Mouse (Mus musculus) bone marrow, adult 2 months (tissue): ENCODE measurements at regions not wholly inside any gene's neighbourhood (a gene's known extent, or its start where the extent isn't known, plus 50 kb on each side); places are given as distances from the start of the nearest gene placed in this dataset.
A peak's percentile ranks its signal among the peaks of the same experiment; 100 is the strongest.

ENCODE experiments used
- H3K27ac ChIP-seq: fragments of 200-500 bp; 2 replicates; pipeline ENCODE4 v1.5.1; 2012; ENCODE audit warnings: low read depth, mild to moderate bottlenecking, control low read depth, inconsistent platforms, low read length; ENCODE audit not compliant: control insufficient read depth, poor library complexity, insufficient read depth
- H3K4me1 ChIP-seq: fragments of 200-500 bp; 2 replicates; pipeline ENCODE4 v1.6.1; 2011; ENCODE audit warnings: low read length; ENCODE audit not compliant: control insufficient read depth, insufficient read depth
- H3K4me3 ChIP-seq: fragments of 200-500 bp; replicated peaks from 2 replicates; pipeline ENCODE3; 2011; ENCODE audit warnings: mild to moderate bottlenecking, low read depth, low read length, control low read depth; ENCODE audit not compliant: control insufficient read depth
- CTCF ChIP-seq: fragments of 200-500 bp; IDR thresholded peaks from 2 replicates; pipeline ENCODE4 v1.5.1; 2011; ENCODE audit warnings: low read length, control low read depth; ENCODE audit not compliant: control insufficient read depth, insufficient read depth
- POLR2A ChIP-seq: fragments of 200-500 bp; IDR thresholded peaks from 2 replicates; pipeline ENCODE4 v1.6.1; 2011; ENCODE audit warnings: low read depth, mild to moderate bottlenecking, control low read depth, low read length, borderline replicate concordance; ENCODE audit not compliant: control insufficient read depth
- WGBS: fragments of 180-500 bp; shearing (Covaris S2); methylation state at CpG from one replicate; pipeline ENCODE4 v1.1.7; 2018; 5-methylcytosine and 5-hydroxymethylcytosine counted together

- H3K4me1 ChIP-seq = no peaks in the 10 kb centered on the region; the same call in 1 of the 2 replicates
- WGBS = 2% methylated on average over 18 of the region's 18 CpGs
- H3K27ac ChIP-seq = no peak overlapping the region; the same call in 1 of the 2 replicates
- no peak for TF ChIP-seq POLR2A
- peak; percentile 51 for TF ChIP-seq CTCF
- peak overlapping the region; percentile 65 for H3K4me3 ChIP-seq
Observed at GRCm38 (mm10) chr10:19185790-19186581, 170.3 kb upstream of the Olig3 start.

- H3K4me1 ChIP-seq = no peaks in the 10 kb centered on the region; the same call in 1 of the 2 replicates
- 81% methylated on average over 7 of the region's 7 CpGs for WGBS
- TF ChIP-seq POLR2A (no peak), CTCF (no peak)
- no peak overlapping the region for H3K27ac ChIP-seq
- no peak overlapping the region for H3K4me3 ChIP-seq
Observed at GRCm38 (mm10) chr10:19184886-19185285, 169.4 kb upstream of the Tnfaip3 start.

GRCm38 (mm10) chr10:19177895-19178294 is 162.4 kb upstream of the Tnfaip3 start:
- 75% methylated on average over 5 of the region's 5 CpGs for WGBS
- TF ChIP-seq CTCF (no peak), POLR2A (no peak)
- H3K4me1 ChIP-seq = no peaks in the 10 kb centered on the region

GRCm38 (mm10) chr10:19177414-19177813 is 162.0 kb upstream of the Tnfaip3 start:
- H3K4me1 ChIP-seq = no peaks in the 10 kb centered on the region

More at GRCm38 (mm10) chr10:19177895-19178294, 162.4 kb upstream of the Tnfaip3 start:
- Histone ChIP-seq H3K27ac (no peak overlapping the region), H3K4me3 (no peak overlapping the region)

GRCm38 (mm10) chr10:19176249-19176648 is 160.8 kb upstream of the Tnfaip3 start:
- Histone ChIP-seq H3K4me3 (no peak overlapping the region), H3K4me1 (no peaks in the 10 kb centered on the region), H3K27ac (no peak overlapping the region)
- TF ChIP-seq POLR2A (no peak), CTCF (no peak)
- 59% methylated on average over 3 of the region's 3 CpGs for WGBS

More at GRCm38 (mm10) chr10:19177414-19177813, 162.0 kb upstream of the Tnfaip3 start:
- WGBS = 62% methylated on average over 2 of the region's 2 CpGs
- Histone ChIP-seq H3K4me3 (no peak overlapping the region), H3K27ac (no peak overlapping the region)
- TF ChIP-seq CTCF (no peak), POLR2A (no peak)

GRCm38 (mm10) chr10:19171834-19172233 is 156.4 kb upstream of the Tnfaip3 start:
- Histone ChIP-seq H3K4me3 (no peak overlapping the region), H3K4me1 (peaks cover 1% of the 10 kb centered on the region; the same call in 1 of the 2 replicates), H3K27ac (no peak overlapping the region)
- TF ChIP-seq POLR2A (no peak), CTCF (no peak)
- WGBS = 62% methylated on average over 3 of the region's 3 CpGs

- peaks cover 1% of the 10 kb centered on the region; the same call in 1 of the 2 replicates for H3K4me1 ChIP-seq
- 5% methylated on average over 4 of the region's 4 CpGs for WGBS
- H3K27ac ChIP-seq = no peak overlapping the region
Observed at GRCm38 (mm10) chr10:19170596-19170995, 155.1 kb upstream of the Tnfaip3 start.

GRCm38 (mm10) chr10:19169272-19169671 is 153.8 kb upstream of the Tnfaip3 start:
- H3K27ac ChIP-seq = no peak overlapping the region
- 70% methylated on average over 2 of the region's 2 CpGs for WGBS
- no peak overlapping the region for H3K4me3 ChIP-seq
- H3K4me1 ChIP-seq = peaks cover 1% of the 10 kb centered on the region; the same call in 1 of the 2 replicates
- TF ChIP-seq POLR2A (no peak), CTCF (no peak)

More at GRCm38 (mm10) chr10:19170596-19170995, 155.1 kb upstream of the Tnfaip3 start:
- no peak overlapping the region for H3K4me3 ChIP-seq
- TF ChIP-seq POLR2A = no peak
- no peak for TF ChIP-seq CTCF
